Mouse (Mus musculus): ENCODE measurements around the gene Tnfsf13. TPM values are rescaled to one million over a fixed set of nuclear protein-coding genes. Genes with fewer than 3 reads are reported as not detected.

The Tnfsf13 gene
- total and polyA plus RNA-seq, 2 experiments: 1.1 to 1.4 TPM

GRCm38 (mm10) chr11:69712954-69713672 is 27.5 kb upstream of the Tnfsf13 start:
- WGBS: 90% methylated on average over 20 of the region's 20 CpGs
- Histone ChIP-seq H3K27ac (replicated peaks; ENCODE audit: insufficient read depth, low read depth, low read length) (no peak overlapping the region), H3K4me1 (ENCODE audit: control insufficient read depth, insufficient read depth, low read length) (peaks cover 4% of the 10 kb centered on the region; the same call in 1 of the 2 replicates), H3K79me2 (ENCODE audit: control insufficient read depth, insufficient read depth, low read length) (no peaks in the 10 kb centered on the region), H3K36me3 (ENCODE audit: control insufficient read depth, insufficient read depth, low read length) (no peaks in the 10 kb centered on the region), H3K4me3 (ENCODE audit: insufficient read depth, low read depth, low read length) (no peak overlapping the region), H3K9ac (ENCODE audit: low read depth, low read length) (no peak overlapping the region), H3K27me3 (ENCODE audit: control insufficient read depth, insufficient read depth, low read length) (no peaks in the 10 kb centered on the region)
- DNase-seq (ENCODE audit: extremely low read depth, low read depth, low spot score): no peak
- TF ChIP-seq POLR2A (IDR thresholded peaks at IDR 0.05; ENCODE audit: extremely low read depth, insufficient read depth, low read length) (no peak), CTCF (IDR thresholded peaks at IDR 0.05; ENCODE audit: low read depth, low read length) (no peak)

- Histone ChIP-seq H3K4me3 (ENCODE audit: insufficient read depth, low read depth, low read length) (no peak overlapping the region), H3K36me3 (ENCODE audit: control insufficient read depth, insufficient read depth, low read length) (no peaks in the 10 kb centered on the region), H3K27me3 (ENCODE audit: control insufficient read depth, insufficient read depth, low read length) (no peaks in the 10 kb centered on the region), H3K79me2 (ENCODE audit: control insufficient read depth, insufficient read depth, low read length) (no peaks in the 10 kb centered on the region), H3K9ac (ENCODE audit: low read depth, low read length) (no peak overlapping the region), H3K4me1 (ENCODE audit: control insufficient read depth, insufficient read depth, low read length) (peaks cover 4% of the 10 kb centered on the region; the same call in 1 of the 2 replicates), H3K27ac (replicated peaks; ENCODE audit: insufficient read depth, low read depth, low read length) (no peak overlapping the region)
- no peak for DNase-seq (ENCODE audit: extremely low read depth, low read depth, low spot score)
- TF ChIP-seq POLR2A (IDR thresholded peaks at IDR 0.05; ENCODE audit: extremely low read depth, insufficient read depth, low read length): no peak
- TF ChIP-seq CTCF (IDR thresholded peaks at IDR 0.05; ENCODE audit: low read depth, low read length): no peak
- WGBS: 90% methylated on average over 2 of the region's 2 CpGs
Measured at GRCm38 (mm10) chr11:69711082-69711481, 25.5 kb upstream of the Tnfsf13 start.

DNA sequence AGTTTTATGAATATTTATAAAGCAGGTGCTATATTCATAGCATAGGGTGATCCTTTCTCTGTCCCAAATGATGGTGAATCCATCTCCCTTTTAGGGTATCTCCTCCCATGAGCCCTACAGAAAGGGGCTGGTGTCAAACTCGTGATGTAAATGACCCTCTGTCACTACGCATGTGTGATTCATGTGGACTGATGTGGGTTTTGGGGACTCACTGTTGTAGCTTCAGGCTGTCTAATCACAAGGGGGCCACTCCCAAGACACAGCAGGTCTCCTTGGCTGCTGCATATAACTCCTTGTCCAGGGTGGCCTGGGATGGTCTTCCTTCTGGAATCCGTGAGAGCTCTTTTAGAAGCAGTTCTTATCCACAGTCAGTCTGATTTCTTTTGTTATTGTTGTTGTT is 24.9 kb upstream of the Tnfsf13 start:
- DNase-seq (ENCODE audit: extremely low read depth, low read depth, low spot score): no peak
- WGBS: 92% methylated on average over 3 of the region's 3 CpGs
- Histone ChIP-seq H3K27ac (replicated peaks; ENCODE audit: insufficient read depth, low read depth, low read length) (no peak overlapping the region), H3K36me3 (ENCODE audit: control insufficient read depth, insufficient read depth, low read length) (no peaks in the 10 kb centered on the region), H3K9ac (ENCODE audit: low read depth, low read length) (no peak overlapping the region), H3K4me1 (ENCODE audit: control insufficient read depth, insufficient read depth, low read length) (peaks cover 2% of the 10 kb centered on the region; the same call in 1 of the 2 replicates), H3K4me3 (ENCODE audit: insufficient read depth, low read depth, low read length) (no peak overlapping the region), H3K79me2 (ENCODE audit: control insufficient read depth, insufficient read depth, low read length) (no peaks in the 10 kb centered on the region), H3K27me3 (ENCODE audit: control insufficient read depth, insufficient read depth, low read length) (no peaks in the 10 kb centered on the region)
- TF ChIP-seq CTCF (IDR thresholded peaks at IDR 0.05; ENCODE audit: low read depth, low read length) (no peak), POLR2A (IDR thresholded peaks at IDR 0.05; ENCODE audit: extremely low read depth, insufficient read depth, low read length) (no peak)

GRCm38 (mm10) chr11:69709554-69710446 is 24.2 kb upstream of the Tnfsf13 start:
- no peaks in the 10 kb centered on the region for H3K27me3 ChIP-seq (ENCODE audit: control insufficient read depth, insufficient read depth, low read length)
- H3K9ac ChIP-seq (ENCODE audit: low read depth, low read length): no peak overlapping the region
- H3K27ac ChIP-seq (replicated peaks; ENCODE audit: insufficient read depth, low read depth, low read length): no peak overlapping the region
- TF ChIP-seq CTCF (IDR thresholded peaks at IDR 0.05; ENCODE audit: low read depth, low read length): no peak
- no peak for TF ChIP-seq POLR2A (IDR thresholded peaks at IDR 0.05; ENCODE audit: extremely low read depth, insufficient read depth, low read length)
- no peak for DNase-seq (ENCODE audit: extremely low read depth, low read depth, low spot score)
- H3K79me2 ChIP-seq (ENCODE audit: control insufficient read depth, insufficient read depth, low read length): no peaks in the 10 kb centered on the region
- H3K4me3 ChIP-seq (ENCODE audit: insufficient read depth, low read depth, low read length): no peak overlapping the region
- no peaks in the 10 kb centered on the region for H3K36me3 ChIP-seq (ENCODE audit: control insufficient read depth, insufficient read depth, low read length)
- WGBS: 71% methylated on average over 11 of the region's 11 CpGs
- H3K4me1 ChIP-seq (ENCODE audit: control insufficient read depth, insufficient read depth, low read length): no peaks in the 10 kb centered on the region

DNA sequence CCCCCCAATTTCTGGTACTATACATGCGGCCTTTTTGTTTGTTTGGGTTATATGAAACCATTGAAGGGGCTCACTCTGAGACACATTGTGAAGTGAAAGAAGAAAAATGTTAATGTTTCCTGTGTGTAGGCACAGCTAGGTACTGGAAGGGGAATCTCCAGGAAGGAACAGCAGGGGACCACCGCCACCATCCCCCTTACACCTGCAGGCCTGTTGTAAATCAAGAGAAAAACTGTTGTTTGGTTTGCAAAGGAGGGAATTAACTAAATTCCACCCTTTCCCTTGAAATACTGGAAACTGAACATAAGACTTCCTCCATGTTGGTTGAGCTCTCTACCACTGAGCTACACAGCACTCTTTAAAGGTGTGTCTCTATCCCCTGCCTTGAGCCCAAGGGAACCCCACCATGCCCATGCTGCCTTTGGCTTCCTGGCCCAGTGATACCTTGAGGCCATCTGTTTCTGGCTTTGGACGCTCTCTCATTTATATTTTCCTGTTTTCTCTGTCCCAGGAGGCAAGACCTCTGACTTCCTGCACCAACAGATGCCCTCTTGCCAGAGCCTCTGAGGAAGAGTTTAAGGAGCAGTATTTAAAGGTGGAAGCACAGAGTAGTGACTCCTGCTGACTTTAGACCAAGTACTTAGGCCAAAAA is 23.2 kb upstream of the Tnfsf13 start:
- no peaks in the 10 kb centered on the region for H3K79me2 ChIP-seq (ENCODE audit: control insufficient read depth, insufficient read depth, low read length)
- 92% methylated on average over 3 of the region's 3 CpGs for WGBS
- DNase-seq (ENCODE audit: extremely low read depth, low read depth, low spot score): no peak
- H3K27me3 ChIP-seq (ENCODE audit: control insufficient read depth, insufficient read depth, low read length): no peaks in the 10 kb centered on the region
- no peak overlapping the region for H3K9ac ChIP-seq (ENCODE audit: low read depth, low read length)
- no peak overlapping the region for H3K27ac ChIP-seq (replicated peaks; ENCODE audit: insufficient read depth, low read depth, low read length)
- no peaks in the 10 kb centered on the region for H3K36me3 ChIP-seq (ENCODE audit: control insufficient read depth, insufficient read depth, low read length)
- no peak overlapping the region for H3K4me3 ChIP-seq (ENCODE audit: insufficient read depth, low read depth, low read length)
- TF ChIP-seq POLR2A (IDR thresholded peaks at IDR 0.05; ENCODE audit: extremely low read depth, insufficient read depth, low read length) (no peak), CTCF (IDR thresholded peaks at IDR 0.05; ENCODE audit: low read depth, low read length) (no peak)
- H3K4me1 ChIP-seq (ENCODE audit: control insufficient read depth, insufficient read depth, low read length): no peaks in the 10 kb centered on the region

Data from liver, adult 2 months (tissue).